Mouse (Mus musculus): ENCODE measurements around the gene Gp1ba.

Gene Gp1ba

DNA sequence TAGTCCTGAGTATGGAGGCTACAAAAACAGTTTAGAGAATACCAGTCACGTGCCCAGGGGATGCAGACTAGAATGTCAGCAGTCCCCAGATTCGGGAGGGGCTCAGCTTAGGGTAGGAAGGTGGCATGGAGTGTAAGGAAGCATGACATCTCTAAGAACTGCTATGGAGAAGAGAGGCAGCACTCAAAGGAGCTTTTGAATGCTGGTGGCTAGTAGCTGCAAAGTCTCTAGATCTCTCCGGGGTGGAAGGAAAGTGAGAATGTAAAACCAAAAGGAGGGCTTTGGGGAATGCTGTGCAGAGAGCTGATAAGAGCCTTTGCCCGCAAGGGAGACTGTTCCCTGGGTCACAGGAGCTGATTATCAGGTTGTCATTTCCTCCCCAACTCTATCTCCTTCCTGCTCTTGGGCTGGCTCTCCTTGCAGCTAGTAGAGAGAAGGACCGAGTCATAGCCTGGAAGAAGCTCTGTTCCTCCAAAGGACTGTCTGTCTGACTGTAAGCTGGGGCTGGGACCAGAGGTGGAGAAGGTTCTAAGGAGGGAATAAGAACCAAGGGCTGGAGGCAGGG, at the start of gene Gp1ba:
TSS of gene Gp1ba (plus strand) at position 409 of the 565 bp plus-strand sequence.
- no peak for DNase-seq (ENCODE audit: low read depth, low spot score)

DNA sequence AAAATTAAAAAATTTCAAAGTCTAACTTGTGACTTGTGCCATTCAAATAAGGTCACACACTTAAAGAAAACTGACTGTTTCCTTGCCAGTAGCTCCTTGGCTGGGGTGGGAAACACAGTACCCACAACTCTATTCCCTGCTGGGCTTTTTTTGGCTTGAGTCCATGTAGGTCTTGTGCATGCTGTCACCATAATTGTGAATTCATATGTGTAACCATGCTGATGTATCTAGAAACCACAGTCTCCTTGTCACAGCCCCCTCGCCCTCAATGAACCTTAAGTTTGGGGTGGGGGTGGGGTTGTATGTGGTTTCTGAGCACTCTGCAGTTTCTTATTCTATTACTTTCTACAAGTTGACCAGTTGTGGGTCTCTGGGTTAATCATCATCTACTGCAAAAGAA, 47.2 kb upstream of the Gp1ba start:
- no peak for DNase-seq (ENCODE audit: low read depth, low spot score)

DNA sequence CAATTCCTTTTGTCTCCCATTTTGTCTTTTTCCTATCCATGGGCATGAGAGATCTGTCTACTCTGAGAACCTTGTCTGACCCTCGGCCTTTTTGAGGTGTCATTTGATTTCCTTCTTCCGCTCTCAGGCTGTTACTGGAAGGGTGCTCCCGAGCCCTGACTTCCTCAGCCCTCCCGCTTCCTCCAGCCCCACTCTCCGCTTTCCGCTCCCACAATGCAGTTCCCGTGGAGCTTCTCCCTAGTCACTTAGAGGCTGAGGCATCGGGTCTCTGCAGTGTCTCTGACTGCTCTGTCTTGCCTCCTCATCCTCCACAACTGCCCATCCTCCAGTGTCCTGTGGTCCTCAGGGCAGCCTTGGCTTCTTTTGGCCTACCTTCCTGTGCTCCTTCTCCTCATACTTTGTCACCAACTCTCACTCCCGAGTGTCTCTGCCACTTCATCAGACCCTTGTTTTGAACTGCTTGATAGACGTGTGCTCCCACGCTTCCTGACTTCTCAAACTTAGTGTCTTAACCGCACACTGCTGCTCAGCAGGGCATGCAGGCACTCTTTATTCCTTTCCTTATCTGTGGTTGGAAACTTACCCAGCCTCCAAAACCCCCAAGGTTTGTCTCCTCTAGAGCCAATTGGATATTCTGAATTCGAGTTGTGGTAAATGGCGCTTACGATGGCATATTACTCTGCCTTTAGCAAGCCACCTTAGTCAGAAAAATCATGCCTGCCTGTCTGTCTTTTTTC, 44.5 kb upstream of the Gp1ba start:
- no peak for DNase-seq (ENCODE audit: low read depth, low spot score)

- DNase-seq (ENCODE audit: low read depth, low spot score): no peak
Observed at GRCm38 (mm10) chr11:70595638-70596037, 43.3 kb upstream of the Gp1ba start.

DNA sequence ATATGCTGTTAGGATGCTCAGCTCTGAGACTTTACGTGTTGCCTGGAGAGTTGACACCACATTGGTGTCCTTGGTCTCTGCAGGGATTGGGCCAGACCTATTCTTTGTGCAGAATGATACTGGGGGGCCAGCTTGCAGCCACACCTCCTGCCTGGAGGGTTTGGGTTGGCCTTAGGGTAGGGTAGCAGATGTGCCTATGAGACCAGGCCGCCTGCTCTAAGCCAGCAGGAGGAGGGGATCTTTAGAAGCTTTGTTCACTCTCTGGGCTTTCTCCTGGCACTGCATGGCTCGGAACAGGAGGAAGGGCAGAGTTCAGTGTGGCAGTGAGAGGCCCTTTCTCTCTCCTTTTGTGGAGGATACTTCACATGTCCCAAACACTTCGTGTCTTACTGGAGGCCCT, 42.8 kb upstream of the Gp1ba start:
- no peak for DNase-seq (ENCODE audit: low read depth, low spot score)

DNA sequence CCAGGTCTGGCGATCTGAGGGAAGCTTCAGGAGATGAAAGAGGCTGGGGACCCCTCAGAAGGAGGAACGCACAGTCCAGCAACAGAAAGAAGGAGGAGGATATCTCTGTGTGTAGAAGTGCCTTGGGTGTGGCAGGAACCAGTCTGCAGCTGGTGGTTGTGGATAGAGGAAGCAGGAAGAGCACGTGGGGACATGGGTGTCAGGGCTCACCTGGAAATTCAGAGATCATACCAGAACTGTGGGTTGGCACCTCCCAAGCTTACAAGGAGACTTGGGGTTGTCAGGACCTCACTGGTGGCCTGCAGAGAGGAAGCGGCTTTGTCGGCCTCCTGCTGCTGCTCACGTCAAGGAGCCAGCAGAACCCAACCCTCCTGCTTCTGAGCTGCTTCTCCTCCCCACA, 41.6 kb upstream of the Gp1ba start:
- no peak for DNase-seq (ENCODE audit: low read depth, low spot score)

- no peak for DNase-seq (ENCODE audit: low read depth, low spot score)
Observed at GRCm38 (mm10) chr11:70598451-70598953, 40.4 kb upstream of the Gp1ba start.

GRCm38 (mm10) chr11:70605024-70605566, 33.8 kb upstream of the Gp1ba start:
- DNase-seq (ENCODE audit: low read depth, low spot score): peak; percentile 72

GRCm38 (mm10) chr11:70606717-70607116, 32.2 kb upstream of the Gp1ba start:
- no peak for DNase-seq (ENCODE audit: low read depth, low spot score)

DNA sequence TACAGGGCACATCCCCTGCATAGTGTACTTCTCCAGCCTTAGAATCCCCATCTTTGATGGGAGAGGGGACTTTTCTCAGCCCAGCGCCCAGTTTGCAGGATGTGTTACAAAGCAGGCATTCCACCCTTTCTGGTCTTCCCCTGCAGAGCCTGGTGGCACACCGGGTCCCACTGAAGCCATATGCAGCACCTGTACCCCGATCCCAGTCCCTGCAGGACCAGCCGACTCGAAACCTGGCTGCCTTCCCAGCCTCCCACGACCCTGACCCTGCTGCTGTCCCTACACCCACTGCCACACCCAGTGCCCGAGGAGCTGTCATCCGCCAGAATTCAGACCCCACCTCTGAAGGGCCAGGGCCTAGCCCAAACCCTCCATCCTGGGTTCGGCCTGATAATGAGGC, 31.3 kb upstream of the Gp1ba start:
- DNase-seq (ENCODE audit: low read depth, low spot score): no peak

DNA sequence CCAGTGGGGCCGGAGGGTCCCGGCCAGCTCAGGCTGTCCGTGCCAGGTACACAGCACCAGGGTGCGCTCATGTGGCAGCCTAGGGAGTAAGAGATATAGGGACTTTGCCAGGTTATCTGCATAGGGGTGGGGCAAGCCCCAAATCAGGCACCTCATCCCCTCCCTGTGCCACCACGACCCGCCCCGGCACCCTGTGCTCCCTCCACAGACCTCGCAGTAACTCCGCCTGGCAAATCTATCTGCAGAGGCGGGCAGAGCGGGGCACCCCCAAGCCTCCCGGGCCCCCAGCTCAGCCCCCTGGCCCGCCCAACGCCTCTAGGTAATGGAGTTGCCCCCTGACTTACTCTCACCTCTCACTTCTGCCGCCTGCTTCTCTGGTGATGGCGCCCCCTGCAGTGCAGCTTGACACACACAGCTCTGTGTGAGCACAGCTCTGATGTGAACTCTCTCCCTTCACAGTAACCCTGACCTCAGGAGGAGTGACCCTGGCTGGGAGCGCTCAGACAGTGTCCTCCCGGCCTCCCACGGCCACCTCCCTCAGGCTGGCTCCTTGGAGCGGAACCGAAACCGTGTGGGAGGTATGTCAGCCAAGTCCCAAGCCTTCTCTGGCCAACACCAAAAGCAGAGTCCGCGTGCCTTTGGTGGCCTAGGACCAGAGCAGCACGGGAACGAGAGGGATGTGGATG, 30.4 kb upstream of the Gp1ba start:
- DNase-seq (ENCODE audit: low read depth, low spot score): no peak

DNA sequence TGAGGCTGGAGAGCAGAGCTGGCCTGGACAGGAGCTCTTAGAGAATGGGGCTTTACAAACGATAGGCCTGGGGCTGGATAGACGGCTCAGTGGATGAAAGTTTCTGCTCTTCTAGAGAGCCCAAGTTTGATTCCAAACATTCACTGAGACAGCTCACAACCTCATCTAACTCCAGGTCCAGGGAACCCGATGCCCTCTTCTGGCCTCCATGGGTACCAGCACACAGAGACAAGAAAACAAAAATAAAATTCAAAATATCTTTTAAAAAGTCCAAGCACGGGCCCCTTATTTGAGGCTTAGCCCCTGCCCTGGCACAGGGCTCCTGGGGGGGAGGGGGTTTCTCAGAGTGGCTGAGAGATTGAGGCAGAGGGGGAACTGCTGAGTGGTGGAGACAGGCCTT, 28.2 kb upstream of the Gp1ba start:
- DNase-seq (ENCODE audit: low read depth, low spot score): no peak

DNA sequence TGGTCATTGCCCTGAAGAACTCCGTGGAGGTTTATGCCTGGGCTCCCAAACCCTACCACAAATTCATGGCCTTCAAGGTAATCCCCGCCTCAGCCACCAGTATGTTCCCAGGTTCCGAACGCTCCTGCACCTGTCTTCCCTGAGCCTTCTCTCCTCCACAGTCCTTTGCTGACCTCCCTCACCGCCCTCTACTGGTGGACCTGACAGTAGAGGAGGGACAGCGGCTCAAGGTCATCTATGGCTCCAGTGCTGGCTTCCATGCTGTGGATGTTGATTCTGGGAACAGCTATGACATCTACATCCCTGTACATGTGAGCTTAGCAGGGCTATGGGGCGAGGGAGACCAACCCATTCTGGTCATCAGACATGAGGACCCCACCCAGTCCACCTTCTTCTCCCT, 26.4 kb upstream of the Gp1ba start:
- no peak for DNase-seq (ENCODE audit: low read depth, low spot score)

DNA sequence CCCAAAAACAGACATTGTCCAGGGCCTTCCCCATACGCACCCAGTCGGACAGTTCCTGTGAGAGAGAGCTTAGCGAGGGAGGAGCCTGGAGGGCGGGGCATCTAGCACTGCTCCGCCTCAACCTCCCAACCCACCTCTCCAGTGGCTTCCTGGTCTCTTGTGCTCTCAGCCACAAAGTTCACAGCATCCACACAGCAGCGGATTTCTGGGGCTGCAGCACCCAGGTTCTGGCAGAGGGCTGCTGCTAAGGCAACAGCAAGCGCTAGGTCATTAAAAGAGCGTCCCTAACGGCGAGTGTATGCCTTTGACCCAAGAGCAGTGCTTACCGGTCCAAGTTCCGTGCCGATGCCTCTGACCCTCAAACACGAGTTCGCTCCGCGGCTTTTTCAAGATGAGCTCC, 23.8 kb upstream of the Gp1ba start:
- peak; percentile 27 for DNase-seq (ENCODE audit: low read depth, low spot score)

DNA sequence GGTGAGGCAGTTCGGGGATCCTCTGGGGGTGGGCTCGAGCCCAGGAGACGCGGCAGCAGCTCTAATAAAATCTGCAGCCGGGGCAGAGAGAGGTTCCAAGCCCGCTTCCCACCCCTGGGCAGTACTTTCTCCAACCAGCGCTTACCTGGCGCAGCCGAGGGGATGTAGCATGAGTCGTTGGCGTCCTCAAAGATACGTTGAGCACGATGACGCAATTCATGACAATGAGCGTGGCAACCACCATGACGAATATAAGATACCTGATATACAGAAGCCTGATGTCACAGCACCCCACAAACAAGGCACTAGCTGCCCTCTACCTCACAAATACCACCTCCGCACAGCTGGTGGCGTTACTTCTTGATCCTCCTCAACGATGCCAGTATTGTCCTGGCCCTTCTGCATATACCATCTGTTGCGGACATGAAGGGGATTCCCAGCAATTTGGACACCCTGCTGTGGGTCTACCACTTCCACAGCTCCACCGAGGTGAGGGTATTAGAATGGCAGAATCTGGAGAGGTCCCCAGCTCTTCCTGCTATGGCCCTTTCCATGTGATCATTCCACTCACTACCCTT, 23.3 kb upstream of the Gp1ba start, which contains the start of gene 4930544D05Rik:
TSS of gene 4930544D05Rik (plus strand) at position 333 of the 578 bp plus-strand sequence.
- no peak for DNase-seq (ENCODE audit: low read depth, low spot score)

DNA sequence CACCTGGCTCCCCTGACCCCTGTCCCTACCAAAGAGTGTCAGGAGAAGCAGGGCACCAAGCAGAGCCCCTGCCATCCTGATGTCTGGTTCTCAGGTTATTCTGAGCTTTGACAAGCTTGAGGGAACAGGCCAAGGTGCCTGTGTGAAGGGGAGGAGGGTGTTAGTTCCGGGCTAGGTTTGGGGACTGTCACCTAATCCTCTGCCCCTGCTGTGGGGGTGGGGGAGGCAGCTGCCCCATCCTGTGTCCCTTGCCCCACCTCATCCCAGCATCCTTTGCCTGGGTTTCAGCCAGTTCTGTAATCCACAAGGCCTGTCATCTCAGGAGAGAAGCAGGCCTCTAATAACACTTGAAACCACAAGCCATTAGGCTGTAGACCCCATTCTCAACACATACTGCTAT, 19.8 kb upstream of the Gp1ba start, which contains the start of gene Chrne:
TSS of gene Chrne (minus strand) at position 116 of the 400 bp plus-strand sequence.
- DNase-seq (ENCODE audit: low read depth, low spot score): no peak

DNA sequence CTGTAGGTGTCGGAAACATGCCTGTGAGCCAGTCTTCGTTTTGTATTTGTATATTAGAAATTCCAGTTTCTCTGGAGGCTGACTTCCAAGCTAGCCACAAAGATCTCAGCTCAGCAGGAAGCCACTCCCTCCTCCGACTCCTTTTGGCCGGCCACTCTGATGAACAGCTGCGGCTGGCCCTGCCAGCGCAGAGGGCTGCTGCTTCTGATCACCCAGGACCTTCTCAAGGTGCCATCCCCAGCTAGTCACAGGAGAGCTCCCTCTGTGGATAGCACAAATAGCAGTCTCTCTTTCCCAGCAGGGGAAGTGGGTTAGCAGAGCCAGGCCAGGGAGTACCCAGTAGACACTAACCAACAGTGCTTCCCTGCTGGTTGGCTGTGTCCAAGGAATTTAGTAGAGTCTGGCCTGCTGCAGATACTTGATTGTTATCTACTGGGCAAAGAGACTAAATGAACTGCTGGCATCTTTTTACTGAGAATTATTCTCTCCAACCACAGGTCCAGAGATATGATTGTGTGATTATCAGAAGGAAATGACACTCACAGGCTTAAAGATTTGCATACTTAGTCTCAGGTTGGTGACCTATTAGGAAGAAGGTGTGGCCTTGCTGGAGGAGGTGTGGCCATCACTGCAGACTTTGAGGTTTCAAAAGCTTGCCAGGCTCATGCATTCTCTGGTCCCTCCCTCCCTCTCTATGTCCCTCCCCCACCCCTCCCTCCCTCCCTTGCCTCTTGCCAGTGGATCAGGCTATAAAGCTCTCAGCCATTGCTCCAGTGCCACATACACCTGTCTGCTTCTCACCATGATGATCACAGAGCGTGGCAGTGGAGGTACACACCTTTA, 16.7 kb upstream of the Gp1ba start:
- DNase-seq (ENCODE audit: low read depth, low spot score): no peak

- DNase-seq (ENCODE audit: low read depth, low spot score): no peak
Observed at GRCm38 (mm10) chr11:70623053-70623742, 15.7 kb upstream of the Gp1ba start.

- peak; percentile 46 for DNase-seq (ENCODE audit: low read depth, low spot score)
Observed at GRCm38 (mm10) chr11:70625473-70625872, 13.4 kb upstream of the Gp1ba start.

GRCm38 (mm10) chr11:70626877-70627276, 12.0 kb upstream of the Gp1ba start:
- DNase-seq (ENCODE audit: low read depth, low spot score): no peak
